Mouse (Mus musculus): ENCODE measurements around the gene Trim56. TPM values are rescaled to one million over a fixed set of nuclear protein-coding genes. Genes with fewer than 3 reads are reported as not detected.

The Trim56 gene
- polyA plus RNA-seq, 1 experiment from 2014 or later: 11.1 TPM

DNA sequence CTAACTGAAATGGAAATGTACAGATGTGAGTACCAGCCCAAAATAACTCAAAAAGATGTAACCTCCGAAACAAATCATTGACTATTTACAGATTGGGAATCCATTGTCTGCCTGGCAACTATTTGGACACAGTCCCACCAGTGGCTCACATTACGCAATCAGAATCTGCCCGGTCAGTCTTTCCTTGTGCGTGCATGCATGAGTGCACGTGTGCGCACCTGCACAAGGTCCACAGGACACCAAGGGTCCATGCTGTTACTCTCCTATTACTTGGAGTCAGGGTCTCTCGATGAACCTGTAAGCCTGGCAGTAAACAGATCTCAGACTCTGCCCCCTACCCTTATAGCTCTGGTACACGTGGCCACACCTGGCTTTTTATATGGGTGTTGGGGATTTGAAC, 8.3 kb downstream of the Trim56 start:
- no peak for ATAC-seq (ENCODE audit: insufficient read depth)

DNA sequence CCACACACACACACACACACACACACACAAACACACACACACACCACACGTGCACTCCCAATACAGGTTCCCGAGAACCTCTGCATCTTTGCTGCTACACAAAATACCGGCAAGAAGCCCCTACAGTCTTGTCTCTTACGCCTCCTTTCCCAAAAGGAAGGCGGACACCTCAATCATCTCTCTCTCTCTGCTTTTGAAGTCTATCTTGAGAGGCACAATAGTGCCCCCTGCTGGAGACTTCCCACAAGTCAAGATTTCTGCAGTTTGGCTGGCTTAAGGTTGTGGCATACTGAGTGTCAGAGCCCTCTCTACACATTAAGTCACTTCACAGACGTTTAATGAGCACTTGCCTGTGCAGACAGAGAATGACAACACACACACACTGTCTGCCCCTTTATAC, 9.0 kb downstream of the Trim56 start:
- peaks cover 37% of the 10 kb centered on the region for H3K36me3 ChIP-seq (replicated peaks)
- no peak for ATAC-seq (ENCODE audit: insufficient read depth)
- WGBS (ENCODE audit: insufficient replicate concordance): 5% methylated on average over 6 of the region's 6 CpGs
- peaks cover 23% of the 10 kb centered on the region for H3K9me3 ChIP-seq (replicated peaks)
- H3K4me2 ChIP-seq: no peak overlapping the region; the same call in 1 of the 2 replicates
- H3K27me3 ChIP-seq: no peaks in the 10 kb centered on the region
- H3K27ac ChIP-seq (replicated peaks): peak overlapping the region; percentile 46; the same call in 1 of the 2 replicates
- H3K4me1 ChIP-seq (replicated peaks): peaks cover 57% of the 10 kb centered on the region
- H3K4me3 ChIP-seq (replicated peaks): no peak overlapping the region
- H3K9ac ChIP-seq: no peak overlapping the region

More for the DNA sequence above, 8.3 kb downstream of the Trim56 start:
- no peak overlapping the region for H3K4me2 ChIP-seq
- H3K9ac ChIP-seq: no peak overlapping the region
- H3K27ac ChIP-seq (replicated peaks): no peak overlapping the region
- H3K4me3 ChIP-seq (replicated peaks): no peak overlapping the region
- H3K27me3 ChIP-seq: no peaks in the 10 kb centered on the region
- H3K9me3 ChIP-seq (replicated peaks): peaks cover 28% of the 10 kb centered on the region
- H3K4me1 ChIP-seq (replicated peaks): peaks cover 50% of the 10 kb centered on the region
- peaks cover 43% of the 10 kb centered on the region for H3K36me3 ChIP-seq (replicated peaks)
- 68% methylated on average over 8 of the region's 8 CpGs for WGBS (ENCODE audit: insufficient replicate concordance)

DNA sequence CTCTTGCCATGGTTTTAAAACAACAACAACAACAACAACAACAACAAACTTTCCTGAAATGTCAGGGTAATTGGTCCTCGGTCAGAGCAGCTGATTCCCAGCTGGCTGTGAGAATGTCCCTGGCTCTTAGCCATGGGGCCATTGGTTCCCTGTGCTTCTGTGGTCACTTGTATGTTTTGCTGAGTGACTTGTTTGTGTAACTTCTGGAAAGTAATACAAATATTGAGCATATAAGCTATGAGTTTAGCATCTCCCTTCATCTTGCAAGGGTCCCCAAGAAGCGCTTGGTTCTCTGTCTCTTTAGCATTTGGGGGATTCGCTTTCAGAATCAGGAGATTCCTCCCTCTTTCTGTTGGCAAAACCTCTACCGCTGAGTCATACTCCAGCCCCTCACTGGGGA, 9.6 kb downstream of the Trim56 start:
- WGBS (ENCODE audit: insufficient replicate concordance): 76% methylated on average over 4 of the region's 4 CpGs
- peak overlapping the region; percentile 46; the same call in 1 of the 2 replicates for H3K27ac ChIP-seq (replicated peaks)
- H3K36me3 ChIP-seq (replicated peaks): peaks cover 31% of the 10 kb centered on the region

GRCm38 (mm10) chr5:137103969-137104368, 12.0 kb downstream of the Trim56 start:
- peak overlapping the region; percentile 70 for H3K4me2 ChIP-seq

More for the DNA sequence above, 9.6 kb downstream of the Trim56 start:
- H3K4me2 ChIP-seq: no peak overlapping the region
- no peak for ATAC-seq (ENCODE audit: insufficient read depth)
- no peak overlapping the region for H3K9ac ChIP-seq
- no peak overlapping the region for H3K4me3 ChIP-seq (replicated peaks)
- peaks cover 17% of the 10 kb centered on the region for H3K9me3 ChIP-seq (replicated peaks)
- H3K4me1 ChIP-seq (replicated peaks): peaks cover 62% of the 10 kb centered on the region
- no peaks in the 10 kb centered on the region for H3K27me3 ChIP-seq

GRCm38 (mm10) chr5:137102575-137103522, 13.2 kb downstream of the Trim56 start:
- Histone ChIP-seq H3K4me1 (replicated peaks) (peaks cover 94% of the 10 kb centered on the region), H3K9me3 (replicated peaks) (no peaks in the 10 kb centered on the region), H3K9ac (peak overlapping the region; percentile 65)

More at GRCm38 (mm10) chr5:137103969-137104368, 12.0 kb downstream of the Trim56 start:
- Histone ChIP-seq H3K9ac (peak overlapping the region; percentile 46), H3K27ac (replicated peaks) (peak overlapping the region; percentile 99), H3K36me3 (replicated peaks) (0 out of 2 replicates have a peak, but pooled peaks cover 14% of the 10 kb centered on the region), H3K4me1 (replicated peaks) (peaks cover 83% of the 10 kb centered on the region), H3K9me3 (replicated peaks) (no peaks in the 10 kb centered on the region), H3K27me3 (no peaks in the 10 kb centered on the region), H3K4me3 (replicated peaks) (no peak overlapping the region)
- WGBS (ENCODE audit: insufficient replicate concordance): 88% methylated on average over 2 of the region's 2 CpGs
- ATAC-seq (ENCODE audit: insufficient read depth): no peak

GRCm38 (mm10) chr5:137102078-137102477, 13.9 kb downstream of the Trim56 start:
- Histone ChIP-seq H3K4me3 (replicated peaks) (no peak overlapping the region), H3K27me3 (no peaks in the 10 kb centered on the region), H3K36me3 (replicated peaks) (0 out of 2 replicates have a peak, but pooled peaks cover 14% of the 10 kb centered on the region), H3K9me3 (replicated peaks) (no peaks in the 10 kb centered on the region), H3K9ac (peak overlapping the region; percentile 65; the same call in 1 of the 2 replicates), H3K4me1 (replicated peaks) (peaks cover 95% of the 10 kb centered on the region), H3K4me2 (peak overlapping the region; percentile 70), H3K27ac (replicated peaks) (peak overlapping the region; percentile 99)
- ATAC-seq (ENCODE audit: insufficient read depth): no peak
- 74% methylated on average over 10 of the region's 10 CpGs for WGBS (ENCODE audit: insufficient replicate concordance)

More at GRCm38 (mm10) chr5:137102575-137103522, 13.2 kb downstream of the Trim56 start:
- 28% methylated on average over 28 of the region's 28 CpGs for WGBS (ENCODE audit: insufficient replicate concordance)
- no peaks in the 10 kb centered on the region for H3K27me3 ChIP-seq
- 0 out of 2 replicates have a peak, but pooled peaks cover 14% of the 10 kb centered on the region for H3K36me3 ChIP-seq (replicated peaks)
- H3K4me2 ChIP-seq: peak overlapping the region; percentile 70
- peak overlapping the region; percentile 99 for H3K27ac ChIP-seq (replicated peaks)
- peak; percentile 94 for ATAC-seq (ENCODE audit: insufficient read depth)
- H3K4me3 ChIP-seq (replicated peaks): peak overlapping the region; percentile 32

GRCm38 (mm10) chr5:137100660-137101059, 15.3 kb downstream of the Trim56 start:
- H3K4me2 ChIP-seq: no peak overlapping the region
- H3K27me3 ChIP-seq: no peaks in the 10 kb centered on the region
- no peak overlapping the region for H3K4me3 ChIP-seq (replicated peaks)
- WGBS (ENCODE audit: insufficient replicate concordance): 42% methylated on average over 4 of the region's 4 CpGs
- H3K36me3 ChIP-seq (replicated peaks): 0 out of 2 replicates have a peak, but pooled peaks cover 12% of the 10 kb centered on the region
- H3K27ac ChIP-seq (replicated peaks): peak overlapping the region; percentile 72
- H3K9ac ChIP-seq: 0 out of 2 replicates have a peak overlapping the region, but pooled peaks have one; percentile 10
- peaks cover 82% of the 10 kb centered on the region for H3K4me1 ChIP-seq (replicated peaks)
- H3K9me3 ChIP-seq (replicated peaks): no peaks in the 10 kb centered on the region
- ATAC-seq (ENCODE audit: insufficient read depth): no peak

GRCm38 (mm10) chr5:137098418-137098817, 17.6 kb downstream of the Trim56 start:
- 22% methylated on average over 11 of the region's 11 CpGs for WGBS (ENCODE audit: insufficient replicate concordance)
- peak; percentile 20 for ATAC-seq (ENCODE audit: insufficient read depth)
- Histone ChIP-seq H3K27me3 (no peaks in the 10 kb centered on the region), H3K4me1 (replicated peaks) (peaks cover 63% of the 10 kb centered on the region), H3K4me2 (peak overlapping the region; percentile 40), H3K36me3 (replicated peaks) (no peaks in the 10 kb centered on the region), H3K9ac (no peak overlapping the region), H3K27ac (replicated peaks) (peak overlapping the region; percentile 72), H3K9me3 (replicated peaks) (no peaks in the 10 kb centered on the region), H3K4me3 (replicated peaks) (no peak overlapping the region)

DNA sequence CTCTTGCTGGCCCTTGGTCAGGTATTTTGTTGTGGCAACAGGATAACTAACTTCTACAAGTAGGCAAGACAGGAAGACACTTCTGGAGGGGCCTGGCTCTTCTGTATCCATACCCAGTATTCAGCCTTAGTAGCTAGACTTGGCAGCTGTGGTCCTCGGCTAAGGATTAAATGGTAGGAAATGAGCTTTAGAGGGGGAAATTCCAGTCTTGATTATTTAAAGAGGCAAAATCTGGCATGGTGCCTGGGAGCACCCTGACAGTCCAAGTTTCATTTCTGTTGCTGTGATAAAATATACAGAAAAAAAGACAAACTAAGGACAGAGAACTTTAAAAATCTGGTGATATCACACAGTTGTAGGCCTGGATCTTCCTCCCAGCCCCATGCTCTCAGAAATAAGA, 20.0 kb downstream of the Trim56 start:
- H3K9ac ChIP-seq: no peak overlapping the region
- no peak overlapping the region for H3K27ac ChIP-seq (replicated peaks)
- H3K36me3 ChIP-seq (replicated peaks): no peaks in the 10 kb centered on the region
- H3K4me2 ChIP-seq: no peak overlapping the region
- 75% methylated on average over 1 of the region's 1 CpGs for WGBS (ENCODE audit: insufficient replicate concordance)
- no peaks in the 10 kb centered on the region for H3K9me3 ChIP-seq (replicated peaks)
- peaks cover 47% of the 10 kb centered on the region for H3K4me1 ChIP-seq (replicated peaks)
- H3K4me3 ChIP-seq (replicated peaks): no peak overlapping the region
- no peaks in the 10 kb centered on the region for H3K27me3 ChIP-seq
- ATAC-seq (ENCODE audit: insufficient read depth): no peak

DNA sequence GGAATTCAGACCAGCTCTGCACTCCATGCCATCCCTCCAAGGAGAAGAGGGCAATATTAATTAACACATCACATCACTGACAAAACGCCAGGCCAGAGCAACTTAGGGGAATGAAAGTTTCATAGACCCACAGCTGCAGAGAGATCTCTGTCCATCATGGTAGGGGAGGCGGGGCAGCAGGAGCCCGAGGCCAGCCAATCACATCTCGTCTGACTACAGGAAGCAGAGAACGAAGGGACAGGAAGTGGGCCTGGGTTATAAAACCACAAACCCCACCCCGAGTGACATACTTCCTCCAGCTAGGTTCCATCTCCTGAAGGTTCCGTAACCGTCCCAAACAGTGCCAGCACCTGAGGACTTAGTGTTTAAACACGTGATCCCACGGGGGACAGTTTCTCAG, 20.9 kb downstream of the Trim56 start:
- Histone ChIP-seq H3K9ac (no peak overlapping the region), H3K4me3 (replicated peaks) (no peak overlapping the region), H3K4me2 (no peak overlapping the region), H3K27ac (replicated peaks) (no peak overlapping the region), H3K27me3 (no peaks in the 10 kb centered on the region), H3K9me3 (replicated peaks) (no peaks in the 10 kb centered on the region), H3K4me1 (replicated peaks) (peaks cover 41% of the 10 kb centered on the region), H3K36me3 (replicated peaks) (no peaks in the 10 kb centered on the region)
- WGBS (ENCODE audit: insufficient replicate concordance): 47% methylated on average over 10 of the region's 10 CpGs
- no peak for ATAC-seq (ENCODE audit: insufficient read depth)

DNA sequence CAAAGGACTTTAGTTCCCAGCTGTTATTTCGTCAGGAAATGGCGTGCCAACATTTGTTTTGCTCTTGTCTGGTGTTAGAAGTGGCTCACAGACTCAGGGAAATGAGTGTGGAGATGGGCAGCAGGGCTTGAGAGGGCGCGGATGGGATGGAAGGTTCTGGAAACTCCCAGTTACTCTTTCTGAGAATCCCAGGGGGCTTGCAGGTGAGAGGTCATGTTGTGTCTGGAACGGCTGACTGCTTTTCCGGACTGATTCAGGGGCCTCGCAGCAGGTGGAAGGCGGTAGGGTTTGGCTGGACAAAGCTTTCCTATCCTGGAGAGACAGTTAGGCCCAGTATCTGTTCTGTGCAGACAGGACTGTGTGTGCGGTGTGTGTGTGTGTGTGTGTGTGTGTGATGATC, 22.3 kb downstream of the Trim56 start:
- Histone ChIP-seq H3K9ac (no peak overlapping the region), H3K4me1 (replicated peaks) (peaks cover 27% of the 10 kb centered on the region), H3K4me3 (replicated peaks) (no peak overlapping the region), H3K27ac (replicated peaks) (no peak overlapping the region), H3K36me3 (replicated peaks) (no peaks in the 10 kb centered on the region), H3K9me3 (replicated peaks) (no peaks in the 10 kb centered on the region), H3K4me2 (no peak overlapping the region), H3K27me3 (no peaks in the 10 kb centered on the region)
- 60% methylated on average over 9 of the region's 9 CpGs for WGBS (ENCODE audit: insufficient replicate concordance)
- no peak for ATAC-seq (ENCODE audit: insufficient read depth)
